Mouse (Mus musculus): Measurements from ENCODE around the gene Maml1. TPM values are rescaled to one million over a fixed set of nuclear protein-coding genes. Genes with fewer than 3 reads are reported as not detected.

Maml1 gene
- polyA plus RNA-seq, 1 experiment from 2014 or later: 5.8 TPM

DNA sequence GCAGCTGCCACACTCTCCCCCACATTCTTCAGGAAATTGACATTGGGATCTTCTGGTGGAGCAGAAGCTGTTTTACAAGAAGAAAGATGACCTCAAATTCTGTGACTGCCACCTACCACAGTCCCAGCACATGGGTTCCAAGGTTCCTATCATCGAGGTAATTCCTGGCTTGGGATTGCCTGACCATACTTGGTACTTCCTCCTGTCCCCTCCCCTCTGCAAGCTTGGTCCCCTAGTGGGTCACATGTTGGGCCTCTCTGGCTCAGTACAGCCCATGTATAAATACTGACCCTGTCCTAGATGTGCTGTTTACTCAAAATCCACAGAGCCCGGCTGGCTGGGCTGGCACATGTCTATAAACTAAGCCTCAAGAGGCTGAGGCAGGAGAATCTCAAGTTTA, 86.1 kb downstream of the Maml1 start:
- no peak for ATAC-seq (ENCODE audit: insufficient number of reproducible peaks, low FRiP score, low TSS enrichment, low read depth)
- Histone ChIP-seq H3K9ac (no peak overlapping the region), H3K9me3 (replicated peaks) (no peaks in the 10 kb centered on the region), H3K4me2 (replicated peaks) (no peak overlapping the region), H3K4me1 (peaks cover 14% of the 10 kb centered on the region), H3K4me3 (replicated peaks) (no peak overlapping the region), H3K36me3 (peaks cover 69% of the 10 kb centered on the region), H3K27me3 (no peaks in the 10 kb centered on the region), H3K27ac (replicated peaks) (no peak overlapping the region)
- 91% methylated on average over 2 of the region's 2 CpGs for WGBS

Small RNA genes lying within 50 kb of the gene (microRNA-seq; reads per million reads assigned to microRNA genes)
- not detected for gene Mir6919 (ENCODE audit: borderline number of aligned reads)

Other genes starting within 250 kb of the Maml1 start
- 46.6 TPM in 2 replicates for gene Tbc1d9b, start 160.9 kb downstream of the Maml1 start, polyA plus RNA-seq (2015; fragmentation: Nextera tagmentation; extraction: Ambion mirVana)
- gene Mrnip, start 117.9 kb downstream of the Maml1 start, polyA plus RNA-seq (2015; fragmentation: Nextera tagmentation; extraction: Ambion mirVana): 19.3 and 19.7 TPM in 2 replicates
- 272 TPM in 2 replicates for gene Sqstm1, start 81.5 kb downstream of the Maml1 start, polyA plus RNA-seq (2015; fragmentation: Nextera tagmentation; extraction: Ambion mirVana)
- 26.7 and 32.1 TPM in 2 replicates for gene Mgat4b, start 81.4 kb downstream of the Maml1 start, polyA plus RNA-seq (2015; fragmentation: Nextera tagmentation; extraction: Ambion mirVana)
- gene Ltc4s, start 53.7 kb downstream of the Maml1 start, polyA plus RNA-seq (2015; fragmentation: Nextera tagmentation; extraction: Ambion mirVana): 2.5 and 4.0 TPM in 2 replicates
- gene Canx, start 33.4 kb upstream of the Maml1 start, polyA plus RNA-seq (2015; fragmentation: Nextera tagmentation; extraction: Ambion mirVana): 284 and 286 TPM in 2 replicates
- gene Cby3, start 62.2 kb upstream of the Maml1 start, polyA plus RNA-seq (2015; fragmentation: Nextera tagmentation; extraction: Ambion mirVana): 0.24 and 0.25 TPM in 2 replicates
- 400 and 410 TPM in 2 replicates for gene Hnrnph1, start 84.7 kb upstream of the Maml1 start, polyA plus RNA-seq (2015; fragmentation: Nextera tagmentation; extraction: Ambion mirVana)
- gene Rufy1, start 138.8 kb upstream of the Maml1 start, polyA plus RNA-seq (2015; fragmentation: Nextera tagmentation; extraction: Ambion mirVana): 27.0 and 28.3 TPM in 2 replicates